Mouse (Mus musculus): ENCODE measurements at regions not wholly inside any gene's neighbourhood (a gene's known extent, or its start where the extent isn't known, plus 50 kb on each side); places are given as distances from the start of the nearest gene placed in this dataset.

DNA sequence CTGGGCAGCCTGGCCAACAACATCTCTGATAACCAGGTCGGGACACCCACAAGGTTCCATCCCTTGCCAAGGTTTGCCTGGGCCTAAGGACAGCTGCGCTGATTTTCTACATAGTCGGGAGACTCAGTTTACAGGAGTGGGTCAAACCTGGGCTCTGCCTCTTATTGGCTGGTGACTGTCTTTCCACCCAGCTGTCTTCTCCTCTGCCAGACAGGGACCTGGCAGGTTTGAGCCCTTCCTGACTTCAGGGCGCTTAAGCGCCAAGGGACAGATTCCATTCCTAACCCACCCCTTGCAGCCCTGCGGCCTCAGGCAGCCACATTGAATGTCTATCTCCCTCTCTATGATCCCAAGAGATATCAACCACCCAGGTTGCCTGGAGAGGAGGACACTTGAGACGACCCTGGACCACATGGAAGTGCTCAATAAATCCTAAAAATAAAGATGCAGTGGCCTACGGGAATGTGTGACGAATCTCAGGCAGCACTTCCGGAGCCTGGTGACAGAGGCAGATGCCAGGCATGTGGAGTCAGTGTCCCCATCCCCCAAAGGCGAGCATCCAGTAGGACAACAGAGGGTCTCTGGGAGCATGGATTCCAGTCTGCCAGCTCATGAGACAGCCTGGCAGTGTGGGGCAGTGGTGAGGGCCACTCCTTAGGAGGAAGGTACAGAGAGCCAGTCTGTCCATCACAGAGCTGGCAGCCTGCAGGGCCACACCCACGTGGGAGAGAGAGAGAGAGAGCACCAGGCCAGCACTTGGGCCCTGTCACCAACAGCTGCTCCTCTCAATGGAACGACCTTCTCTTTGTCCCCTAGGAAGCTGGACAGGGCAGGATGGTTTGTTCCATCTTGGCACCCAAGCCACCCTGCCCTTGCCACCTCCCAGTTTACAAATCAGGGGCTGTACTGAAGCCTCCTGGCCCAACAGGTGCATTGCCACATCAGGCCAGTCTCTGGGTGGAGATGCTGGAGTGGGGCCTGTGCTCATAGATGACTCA is 63.8 kb upstream of the Slc6a6 start:
- no peak for DNase-seq (ENCODE audit: low read depth)

DNA sequence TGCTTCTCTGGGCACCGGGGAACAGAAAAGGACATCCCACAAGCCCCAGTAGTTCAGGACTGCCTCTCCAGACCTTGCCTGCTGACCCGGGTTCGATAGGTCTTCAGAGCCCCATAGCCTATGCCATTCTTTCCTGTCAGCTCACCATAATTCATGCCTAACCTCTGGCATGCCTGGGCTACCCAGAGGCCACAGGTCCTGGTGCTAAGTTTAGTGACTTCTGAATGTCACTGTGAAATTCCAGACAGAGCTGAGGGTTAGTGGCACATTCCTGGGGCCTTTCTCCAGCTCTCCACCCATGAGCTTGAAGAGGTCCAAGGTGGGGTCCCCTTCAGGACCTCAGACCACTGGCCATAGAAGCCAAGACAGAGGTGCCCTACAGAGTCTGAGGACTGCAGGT is 62.4 kb upstream of the Slc6a6 start:
- no peak for DNase-seq (ENCODE audit: low read depth)

- DNase-seq (ENCODE audit: low read depth) = no peak
Observed at GRCm38 (mm10) chr6:91622425-91622824, 61.4 kb upstream of the Slc6a6 start.

- no peak for DNase-seq (ENCODE audit: low read depth)
Observed at GRCm38 (mm10) chr6:91623646-91624045, 60.2 kb upstream of the Slc6a6 start.

GRCm38 (mm10) chr6:91629230-91629629 is 54.6 kb upstream of the Slc6a6 start:
- no peak for DNase-seq (ENCODE audit: low read depth)

DNA sequence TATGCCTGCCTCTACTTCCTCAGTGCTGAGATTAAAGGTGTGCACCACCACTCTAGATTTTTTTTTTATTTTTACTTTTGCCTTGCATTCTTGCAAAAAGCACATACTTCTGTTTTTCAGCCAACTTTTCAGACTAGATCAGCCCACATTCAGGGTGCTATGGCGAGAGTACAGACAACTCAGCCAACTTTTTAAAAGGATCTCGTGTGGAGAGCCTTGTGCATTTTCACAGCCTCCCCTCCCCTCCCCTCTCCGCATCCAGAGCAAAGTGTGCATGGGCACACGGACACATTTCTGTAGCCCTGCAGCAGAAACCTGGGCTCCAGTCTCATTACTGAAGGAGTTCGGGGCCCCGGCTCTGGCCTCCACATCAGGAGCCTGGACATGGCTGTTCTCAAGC is 52.6 kb upstream of the Slc6a6 start:
- DNase-seq (ENCODE audit: low read depth) = no peak
